Mouse (Mus musculus): ENCODE measurements around the gene Acot2. TPM values are rescaled to one million over a fixed set of nuclear protein-coding genes. Genes with fewer than 3 reads are reported as not detected.
"Not testable (repeated sequence)": the region's sequence is repeated elsewhere in the genome, so short reads cannot be mapped to it uniquely, and the experiment has no call there.

Acot2 gene
- polyA plus RNA-seq (2015; fragmentation: Nextera tagmentation; extraction: Ambion mirVana), result 14.7 and 16.1 TPM in 2 replicates

GRCm38 (mm10) chr12:83987583-83988441 is at the start of gene Acot2:
Gene Acot2, plus strand, starts transcription at chr12:83987861.
- H3K4me3 ChIP-seq (replicated peaks), result peak within 1 kb of the TSS; percentile 69
- H3K9ac ChIP-seq, result peak within 1 kb of the TSS; percentile 77
- peak within 1 kb of the TSS; percentile 83 for H3K27ac ChIP-seq
- peak within 1 kb of the TSS; percentile 84 for H3K4me2 ChIP-seq
- no peaks in the 10 kb centered on the region for H3K9me3 ChIP-seq (replicated peaks)
- WGBS (ENCODE audit: insufficient replicate concordance), result 2% methylated on average over 79 of the region's 80 CpGs
- ATAC-seq (ENCODE audit: low read depth) (peak; percentile 75), DNase-seq (peak; percentile 40)
- no peaks in the 10 kb centered on the region for H3K27me3 ChIP-seq
- H3K4me1 ChIP-seq (replicated peaks), result peaks cover 19% of the 10 kb centered on the region
- H3K36me3 ChIP-seq, result peaks cover 4% of the 10 kb centered on the region

- H3K36me3 ChIP-seq; H3K27ac ChIP-seq; DNase-seq; H3K4me3 ChIP-seq (replicated peaks); H3K9ac ChIP-seq; H3K27me3 ChIP-seq; H3K9me3 ChIP-seq (replicated peaks); ATAC-seq (ENCODE audit: low read depth); H3K4me2 ChIP-seq: not testable (repeated sequence)
- H3K4me1 ChIP-seq (replicated peaks), result peaks cover 35% of the 10 kb centered on the region
- WGBS (ENCODE audit: insufficient replicate concordance), result 26% methylated on average over 1 of the region's 1 CpGs
These were observed 49.1 kb upstream of the Acot2 start for GRCm38 (mm10) chr12:83938592-83938991.

- Histone ChIP-seq H3K4me1 (replicated peaks) (peaks cover 35% of the 10 kb centered on the region), H3K9me3 (replicated peaks) (no peaks in the 10 kb centered on the region), H3K36me3 (no peaks in the 10 kb centered on the region), H3K4me3 (replicated peaks) (no peak overlapping the region), H3K4me2 (no peak overlapping the region), H3K27me3 (no peaks in the 10 kb centered on the region), H3K9ac (no peak overlapping the region), H3K27ac (no peak overlapping the region)
- no peak for ATAC-seq (ENCODE audit: low read depth)
- DNase-seq, result no peak
- WGBS (ENCODE audit: insufficient replicate concordance), result 67% methylated on average over 2 of the region's 2 CpGs
These were observed 48.3 kb upstream of the Acot2 start for GRCm38 (mm10) chr12:83939332-83939731.

- Histone ChIP-seq H3K4me3 (replicated peaks) (no peak overlapping the region), H3K27ac (no peak overlapping the region; the same call in 1 of the 2 replicates), H3K4me1 (replicated peaks) (peaks cover 35% of the 10 kb centered on the region), H3K9ac (no peak overlapping the region), H3K4me2 (no peak overlapping the region), H3K36me3 (no peaks in the 10 kb centered on the region), H3K27me3 (no peaks in the 10 kb centered on the region), H3K9me3 (replicated peaks) (no peaks in the 10 kb centered on the region)
- DNase-seq (no peak), ATAC-seq (ENCODE audit: low read depth) (no peak)
- WGBS (ENCODE audit: insufficient replicate concordance), result 58% methylated on average over 4 of the region's 4 CpGs
These were observed 47.6 kb upstream of the Acot2 start for GRCm38 (mm10) chr12:83940031-83940430.

GRCm38 (mm10) chr12:83941938-83942337 is 45.7 kb upstream of the Acot2 start:
- 41% methylated on average over 3 of the region's 3 CpGs for WGBS (ENCODE audit: insufficient replicate concordance)

GRCm38 (mm10) chr12:83947260-83947811 is 40.3 kb upstream of the Acot2 start:
- ATAC-seq (ENCODE audit: low read depth), result no peak
- Histone ChIP-seq H3K4me1 (replicated peaks) (peaks cover 51% of the 10 kb centered on the region), H3K27ac (peak overlapping the region; percentile 43; the same call in 1 of the 2 replicates), H3K9me3 (replicated peaks) (no peaks in the 10 kb centered on the region), H3K4me3 (replicated peaks) (no peak overlapping the region), H3K27me3 (no peaks in the 10 kb centered on the region), H3K4me2 (0 out of 2 replicates have a peak overlapping the region, but pooled peaks have one; percentile 17), H3K36me3 (peaks cover 7% of the 10 kb centered on the region; the same call in 1 of the 2 replicates), H3K9ac (no peak overlapping the region)
- no peak for DNase-seq
- 34% methylated on average over 8 of the region's 8 CpGs for WGBS (ENCODE audit: insufficient replicate concordance)

More at GRCm38 (mm10) chr12:83941938-83942337, 45.7 kb upstream of the Acot2 start:
- Histone ChIP-seq H3K36me3 (no peaks in the 10 kb centered on the region), H3K9ac (peak overlapping the region; percentile 19; the same call in 1 of the 2 replicates), H3K4me2 (peak overlapping the region; percentile 21; the same call in 1 of the 2 replicates), H3K4me1 (replicated peaks) (peaks cover 36% of the 10 kb centered on the region), H3K9me3 (replicated peaks) (no peaks in the 10 kb centered on the region), H3K27ac (peak overlapping the region; percentile 36; the same call in 1 of the 2 replicates), H3K27me3 (no peaks in the 10 kb centered on the region), H3K4me3 (replicated peaks) (no peak overlapping the region)
- no peak for DNase-seq
- ATAC-seq (ENCODE audit: low read depth), result peak; percentile 69

GRCm38 (mm10) chr12:83949043-83949442 is 38.6 kb upstream of the Acot2 start:
- H3K36me3 ChIP-seq, result peaks cover 20% of the 10 kb centered on the region; the same call in 1 of the 2 replicates
- no peaks in the 10 kb centered on the region for H3K9me3 ChIP-seq (replicated peaks)
- H3K4me2 ChIP-seq, result peak overlapping the region; percentile 94
- 0 out of 2 replicates have a peak overlapping the region, but pooled peaks have one; percentile 53 for H3K27ac ChIP-seq
- DNase-seq, result peak; percentile 58
- H3K4me1 ChIP-seq (replicated peaks), result peaks cover 64% of the 10 kb centered on the region
- 10% methylated on average over 4 of the region's 4 CpGs for WGBS (ENCODE audit: insufficient replicate concordance)
- H3K9ac ChIP-seq, result peak overlapping the region; percentile 87; the same call in 1 of the 2 replicates
- peak overlapping the region; percentile 28 for H3K4me3 ChIP-seq (replicated peaks)
- peak; percentile 35; the same call in 1 of the 2 replicates for ATAC-seq (ENCODE audit: low read depth)
- no peaks in the 10 kb centered on the region for H3K27me3 ChIP-seq

GRCm38 (mm10) chr12:83949776-83950492 is 37.7 kb upstream of the Acot2 start:
- Histone ChIP-seq H3K4me1 (replicated peaks) (peaks cover 68% of the 10 kb centered on the region), H3K4me3 (replicated peaks) (peak overlapping the region; percentile 75), H3K36me3 (peaks cover 20% of the 10 kb centered on the region; the same call in 1 of the 2 replicates), H3K27me3 (no peaks in the 10 kb centered on the region), H3K4me2 (peak overlapping the region; percentile 94), H3K9me3 (replicated peaks) (no peaks in the 10 kb centered on the region), H3K9ac (peak overlapping the region; percentile 87), H3K27ac (peak overlapping the region; percentile 53)
- ATAC-seq (ENCODE audit: low read depth), result no peak
- 16% methylated on average over 11 of the region's 11 CpGs for WGBS (ENCODE audit: insufficient replicate concordance)
- DNase-seq, result no peak

GRCm38 (mm10) chr12:83950493-83950839 is 37.2 kb upstream of the Acot2 start, which contains the start of gene Riox1:
Gene Riox1, plus strand, starts transcription at chr12:83950608.
- Histone ChIP-seq H3K27ac (peak within 1 kb of the TSS; percentile 84), H3K4me3 (replicated peaks) (peak within 1 kb of the TSS; percentile 75)
- under 1% methylated on average over 37 of the region's 37 CpGs for WGBS (ENCODE audit: insufficient replicate concordance)

GRCm38 (mm10) chr12:83950840-83951701 is 36.6 kb upstream of the Acot2 start:
- peak overlapping the region; percentile 84 for H3K27ac ChIP-seq
- peak; percentile 32 for DNase-seq

More at GRCm38 (mm10) chr12:83950493-83950839, 37.2 kb upstream of the Acot2 start, which contains the start of gene Riox1:
- ATAC-seq (ENCODE audit: low read depth) (peak; percentile 86), DNase-seq (peak; percentile 77)
- Histone ChIP-seq H3K9me3 (replicated peaks) (no peaks in the 10 kb centered on the region), H3K4me1 (replicated peaks) (peaks cover 71% of the 10 kb centered on the region), H3K36me3 (peaks cover 25% of the 10 kb centered on the region; the same call in 1 of the 2 replicates), H3K9ac (peak within 1 kb of the TSS; percentile 87), H3K4me2 (peak within 1 kb of the TSS; percentile 94), H3K27me3 (no peaks in the 10 kb centered on the region)

More at GRCm38 (mm10) chr12:83950840-83951701, 36.6 kb upstream of the Acot2 start:
- ATAC-seq (ENCODE audit: low read depth), result peak; percentile 45
- H3K36me3 ChIP-seq, result peaks cover 29% of the 10 kb centered on the region; the same call in 1 of the 2 replicates
- peak overlapping the region; percentile 87 for H3K9ac ChIP-seq
- H3K4me1 ChIP-seq (replicated peaks), result peaks cover 73% of the 10 kb centered on the region
- under 1% methylated on average over 97 of the region's 116 CpGs for WGBS (ENCODE audit: insufficient replicate concordance)
- H3K4me2 ChIP-seq, result peak overlapping the region; percentile 94
- peak overlapping the region; percentile 75 for H3K4me3 ChIP-seq (replicated peaks)
- H3K27me3 ChIP-seq, result no peaks in the 10 kb centered on the region
- no peaks in the 10 kb centered on the region for H3K9me3 ChIP-seq (replicated peaks)

Data from liver, embryonic 13.5 days (tissue).